ENCODE assay signal across 8 mouse cellular contexts in genomic region chr10:63089103-63089757, GRCm38 (mm10). TPM values are rescaled to one million over a fixed set of nuclear protein-coding genes. Genes with fewer than 3 reads are reported as not detected.
DNase-seq lines count a peak whose midpoint lies in the region; ATAC-seq and TF ChIP-seq lines count a peak whose summit lies in the region.

No protein-coding gene starts in this region.

- ATAC-seq in lung, embryonic 14.5 days (ENCODE audit: insufficient read depth) = no peak
- ATAC-seq in hindbrain, embryonic 16.5 days = no peak
- ATAC-seq in neural tube, embryonic 14.5 days (ENCODE audit: low read depth) = no peak
- no peak for ATAC-seq in CD4-positive, CD25-positive, alpha-beta regulatory T cell, adult 4 months

- no peaks in the 10 kb centered on the region for H3K9me3 ChIP-seq in lung, embryonic 14.5 days (ENCODE audit: low read depth, low read length)
- no peaks in the 10 kb centered on the region for H3K9me3 ChIP-seq in hindbrain, embryonic 16.5 days (ENCODE audit: control insufficient read depth, low read length)
- H3K9me3 ChIP-seq in neural tube, embryonic 14.5 days (ENCODE audit: control insufficient read depth, low read length) = no peaks in the 10 kb centered on the region

- 48% methylated on average over 8 of the region's 8 CpGs for WGBS in lung, embryonic 14.5 days
- whole genome bisulfite sequencing in hindbrain, embryonic 16.5 days = 22% methylated on average over 8 of the region's 8 CpGs
- WGBS in neural tube, embryonic 14.5 days = 29% methylated on average over 8 of the region's 8 CpGs

- 0 out of 2 replicates have a peak overlapping the region, but pooled peaks have one; percentile 43 for H3K9ac ChIP-seq in lung, embryonic 14.5 days
- no peak overlapping the region for H3K9ac ChIP-seq in hindbrain, embryonic 16.5 days (ENCODE audit: low read depth, low read length)
- H3K9ac ChIP-seq in neural tube, embryonic 14.5 days (replicated peaks; ENCODE audit: low read depth, low read length) = 0 out of 2 replicates have a peak overlapping the region, but pooled peaks have one; percentile 16

- peak overlapping the region; percentile 26 for H3K4me3 ChIP-seq in lung, embryonic 14.5 days (ENCODE audit: low read depth, low read length)
- peak overlapping the region; percentile 35 for H3K4me3 ChIP-seq in hindbrain, embryonic 16.5 days (ENCODE audit: low read length)
- peak overlapping the region; percentile 23; the same call in 1 of the 2 replicates for H3K4me3 ChIP-seq in neural tube, embryonic 14.5 days (ENCODE audit: low read depth, low read length)

- DNase-seq in lung, embryonic 14.5 days = no peak
- DNase-seq in lung, postnatal 25 days (ENCODE audit: low spot score) = no peak
- DNase-seq in embryo, embryonic 11 days = peak; percentile 15
- no peak for DNase-seq in ovary, postnatal 14 days (ENCODE audit: low spot score)
- DNase-seq in lung, postnatal 14 days = no peak

- peak overlapping the region; percentile 64 for H3K4me2 ChIP-seq in lung, embryonic 14.5 days
- H3K4me2 ChIP-seq in hindbrain, embryonic 16.5 days (ENCODE audit: low read length) = peak overlapping the region; percentile 70
- H3K4me2 ChIP-seq in neural tube, embryonic 14.5 days (ENCODE audit: low read depth, low read length) = peak overlapping the region; percentile 50

- H3K27ac ChIP-seq in lung, embryonic 14.5 days (ENCODE audit: low read depth) = no peak overlapping the region
- H3K27ac ChIP-seq in hindbrain, embryonic 16.5 days (ENCODE audit: low read depth, low read length) = no peak overlapping the region
- H3K27ac ChIP-seq in neural tube, embryonic 14.5 days (ENCODE audit: low read depth, low read length) = no peak overlapping the region

- 0 out of 2 replicates have a peak, but pooled peaks cover 2% of the 10 kb centered on the region for H3K27me3 ChIP-seq in lung, embryonic 14.5 days (ENCODE audit: insufficient read depth, low read length)
- H3K27me3 ChIP-seq in hindbrain, embryonic 16.5 days (replicated peaks; ENCODE audit: control insufficient read depth, insufficient read depth, low read length) = no peaks in the 10 kb centered on the region
- no peaks in the 10 kb centered on the region for H3K27me3 ChIP-seq in neural tube, embryonic 14.5 days (ENCODE audit: control insufficient read depth, insufficient read depth, low read length)

- H3K36me3 ChIP-seq in lung, embryonic 14.5 days (ENCODE audit: insufficient read depth) = no peaks in the 10 kb centered on the region
- no peaks in the 10 kb centered on the region for H3K36me3 ChIP-seq in hindbrain, embryonic 16.5 days (ENCODE audit: control insufficient read depth, insufficient read depth, low read length)
- no peaks in the 10 kb centered on the region for H3K36me3 ChIP-seq in neural tube, embryonic 14.5 days (ENCODE audit: control insufficient read depth, insufficient read depth, low read length)

- no peaks in the 10 kb centered on the region for H3K4me1 ChIP-seq in lung, embryonic 14.5 days (ENCODE audit: insufficient read depth)
- H3K4me1 ChIP-seq in hindbrain, embryonic 16.5 days (ENCODE audit: control insufficient read depth, insufficient read depth, low read depth, low read length) = peaks cover 13% of the 10 kb centered on the region; the same call in 1 of the 2 replicates
- peaks cover 9% of the 10 kb centered on the region; the same call in 1 of the 2 replicates for H3K4me1 ChIP-seq in neural tube, embryonic 14.5 days (ENCODE audit: control insufficient read depth, insufficient read depth, low read length)

- no peak for TF ChIP-seq CTCF in lung, embryonic 14.5 days (IDR thresholded peaks at IDR 0.05; ENCODE audit: low read depth)

RNA-seq across cellular contexts. Expression of gene Atoh7, which starts 10.2 kb away (rescaled TPM):
- 0.11 TPM in 2 replicates for polyA plus RNA-seq in lung, embryonic 14.5 days (2014; fragmentation: Nextera tagmentation; extraction: Ambion mirVana)
- 3.0 TPM in 2 replicates for polyA plus RNA-seq in hindbrain, embryonic 16.5 days (2015; fragmentation: Nextera tagmentation; extraction: Ambion mirVana)
- 2.6 and 2.8 TPM in 2 replicates for polyA plus RNA-seq in neural tube, embryonic 14.5 days (2014; fragmentation: Nextera tagmentation; extraction: Ambion mirVana)
- polyA plus RNA-seq in CD4-positive, CD25-positive, alpha-beta regulatory T cell, adult 4 months (2017; shearing (Covaris generic)) = not detected

RNA-seq across cellular contexts. Expression of gene Pbld1, which starts 29.3 kb away (rescaled TPM):
- 1.4 and 1.6 TPM in 2 replicates for polyA plus RNA-seq in lung, embryonic 14.5 days (2014; fragmentation: Nextera tagmentation; extraction: Ambion mirVana)
- polyA plus RNA-seq in hindbrain, embryonic 16.5 days (2015; fragmentation: Nextera tagmentation; extraction: Ambion mirVana) = 0.44 and 0.75 TPM in 2 replicates
- 0.46 and 0.83 TPM in 2 replicates for polyA plus RNA-seq in neural tube, embryonic 14.5 days (2014; fragmentation: Nextera tagmentation; extraction: Ambion mirVana)
- polyA plus RNA-seq in CD4-positive, CD25-positive, alpha-beta regulatory T cell, adult 4 months (2017; shearing (Covaris generic)) = under 1 TPM in 1 of 2 experiments, not detected in 1; 0.13 TPM
